Mouse (Mus musculus) lung, embryonic 15.5 days (tissue): Measurements from ENCODE around the gene Gskip. TPM values are rescaled to one million over a fixed set of nuclear protein-coding genes. Genes with fewer than 3 reads are reported as not detected.

Source experiments
- ATAC-seq: fragments of 200-750 bp; cut with Nextera tagmentation; 2 replicates; pipeline ENCODE4 v1.8.0; 2017; ENCODE audit warnings: moderate number of reproducible peaks, borderline replicate concordance; ENCODE audit not compliant: low FRiP score, low TSS enrichment; ENCODE audit errors: extremely low read depth
- H3K27ac ChIP-seq: fragments of 300-500 bp; sonication (generic); 2 replicates; pipeline ENCODE4 v1.5.1; 2015; ENCODE audit warnings: moderate library complexity, mild to moderate bottlenecking, inconsistent platforms
- H3K27me3 ChIP-seq: fragments of 300-500 bp; sonication (generic); 2 replicates; pipeline ENCODE4 v1.6.1; 2015; ENCODE audit warnings: inconsistent platforms
- H3K36me3 ChIP-seq: fragments of 300-500 bp; sonication (generic); 2 replicates; pipeline ENCODE4 v1.6.1; 2015; ENCODE audit warnings: inconsistent platforms
- H3K4me1 ChIP-seq: fragments of 300-500 bp; sonication (generic); 2 replicates; pipeline ENCODE4 v1.6.1; 2015; ENCODE audit warnings: inconsistent platforms
- H3K4me2 ChIP-seq: fragments of 300-500 bp; sonication (generic); 2 replicates; pipeline ENCODE4 v1.6.1; 2015; ENCODE audit warnings: inconsistent platforms, mild to moderate bottlenecking, moderate library complexity
- H3K4me3 ChIP-seq: fragments of 300-500 bp; sonication (generic); 2 replicates; pipeline ENCODE4 v1.5.1; 2015; ENCODE audit warnings: mild to moderate bottlenecking, inconsistent platforms
- H3K9ac ChIP-seq: fragments of 300-500 bp; sonication (generic); 2 replicates; pipeline ENCODE4 v1.6.1; 2015; ENCODE audit warnings: inconsistent platforms
- H3K9me3 ChIP-seq: fragments of 300-500 bp; sonication (generic); 2 replicates; pipeline ENCODE4 v1.6.1; 2016; ENCODE audit warnings: inconsistent platforms
- WGBS: fragments of 180-500 bp; shearing (Covaris S2); methylation state at CpG from one replicate; pipeline ENCODE4 v1.1.7; 2015; 5-methylcytosine and 5-hydroxymethylcytosine counted together
- polyA plus RNA-seq: library from polyadenylated mRNA; unstranded; fragments of >200 nt; fragmentation: Nextera tagmentation; extraction: Ambion mirVana; gene quantifications from 2 replicates; pipeline ENCODE4 v1.2.1, GENCODE M21; 2015

Gene Gskip
- polyA plus RNA-seq, result 28.4 and 29.7 TPM in 2 replicates

DNA sequence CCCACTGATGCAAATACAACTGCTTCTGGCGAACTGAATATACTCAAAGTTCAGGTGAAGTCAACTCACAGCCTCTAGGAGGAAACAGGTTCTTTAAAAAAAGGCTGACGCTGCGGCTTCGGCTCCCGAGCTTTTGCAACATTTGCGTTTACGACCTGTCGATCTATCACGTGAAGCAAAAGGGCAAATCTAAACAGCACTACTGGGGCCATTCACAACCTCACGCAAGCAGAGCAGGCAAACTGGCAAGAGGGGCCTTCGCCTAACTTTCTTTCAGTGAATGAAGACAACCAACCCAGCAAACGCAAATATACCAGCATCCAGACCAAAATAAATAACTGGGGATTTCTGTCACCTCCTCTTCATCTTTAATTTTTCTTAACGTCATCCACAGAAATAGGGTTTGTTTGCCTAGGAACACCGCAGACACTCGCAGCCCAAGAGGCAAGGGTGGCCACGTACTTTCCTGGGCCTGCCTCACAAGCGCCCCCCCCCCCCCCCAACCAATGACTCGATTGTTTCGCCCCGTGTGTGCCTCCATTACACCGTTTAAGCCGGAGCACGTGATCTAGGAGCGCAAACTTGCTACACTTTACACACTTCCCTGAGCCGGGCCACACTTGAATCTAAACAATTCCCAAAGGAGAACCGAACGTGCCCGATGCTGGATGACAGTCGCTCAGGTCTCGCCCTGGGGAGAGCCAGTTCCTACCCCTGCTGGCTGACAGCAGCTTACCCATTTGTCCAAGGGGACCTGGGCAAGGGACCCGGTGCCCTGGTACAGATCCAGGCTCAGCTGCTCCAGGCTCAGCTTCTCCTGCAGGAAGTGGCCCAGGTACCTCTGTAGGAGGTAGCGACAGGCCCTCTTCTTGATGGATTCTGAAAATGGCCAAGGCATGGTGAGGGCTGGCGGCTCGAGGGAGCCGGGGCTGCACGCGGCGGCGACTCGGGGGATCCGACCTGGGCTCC lies at the start of gene Gskip:
Gene Gskip, plus strand, starts transcription at position 897 of the 969 bp plus-strand sequence.
- 2% methylated on average over 35 of the region's 41 CpGs for WGBS
- H3K4me2 ChIP-seq, result peak within 1 kb of the TSS; percentile 85
- peak within 1 kb of the TSS; percentile 95 for H3K4me3 ChIP-seq
- H3K27ac ChIP-seq, result peak within 1 kb of the TSS; percentile 78
- H3K4me1 ChIP-seq, result peaks cover 27% of the 10 kb centered on the region
- ATAC-seq, result peak; percentile 41
- H3K9ac ChIP-seq, result peak within 1 kb of the TSS; percentile 80
- H3K27me3 ChIP-seq, result no peaks in the 10 kb centered on the region
- no peaks in the 10 kb centered on the region for H3K9me3 ChIP-seq
- no peaks in the 10 kb centered on the region for H3K36me3 ChIP-seq

DNA sequence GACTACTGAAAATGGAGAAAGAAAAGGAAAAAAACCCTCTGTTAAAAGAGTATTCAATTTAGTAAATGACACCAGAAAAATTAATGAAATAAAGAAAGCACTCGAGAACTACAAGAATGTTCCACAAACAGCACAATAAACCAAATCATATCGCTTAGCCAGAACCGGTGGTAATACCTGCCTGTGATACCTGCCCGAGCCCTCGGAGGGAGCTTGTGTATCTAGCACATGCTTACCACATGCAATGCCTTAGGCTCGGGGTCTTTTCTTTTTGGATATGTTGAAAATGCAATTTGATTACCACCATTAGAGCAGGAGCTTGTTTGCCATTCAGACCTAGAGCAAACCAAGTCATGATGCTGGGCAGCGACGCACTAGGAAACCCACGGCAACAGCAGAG lies 48.1 kb upstream of the Gskip start:
- Histone ChIP-seq H3K4me3 (no peak overlapping the region), H3K9ac (no peak overlapping the region), H3K4me1 (no peaks in the 10 kb centered on the region), H3K4me2 (no peak overlapping the region), H3K36me3 (peaks cover 87% of the 10 kb centered on the region), H3K27me3 (no peaks in the 10 kb centered on the region), H3K9me3 (no peaks in the 10 kb centered on the region), H3K27ac (no peak overlapping the region)
- 93% methylated on average over 9 of the region's 9 CpGs for WGBS
- ATAC-seq, result no peak

DNA sequence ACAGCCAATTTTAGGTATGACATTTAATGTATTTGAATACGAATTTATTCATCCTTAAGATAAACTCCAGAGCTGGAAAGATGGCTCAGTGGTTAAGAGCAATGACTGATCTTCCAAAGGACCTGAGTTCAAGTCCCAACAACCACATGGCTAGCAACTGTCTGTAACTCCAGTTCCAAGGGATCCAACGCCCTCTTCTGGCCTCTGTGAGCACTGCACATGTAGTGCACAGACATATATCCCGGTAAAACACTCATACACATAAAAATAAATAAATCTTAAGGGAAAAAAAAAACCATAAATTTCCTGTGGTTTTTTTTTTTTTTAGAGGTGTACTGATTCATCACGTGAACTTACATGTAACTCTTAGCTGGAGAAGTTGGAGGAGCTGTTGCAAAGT lies 47.1 kb upstream of the Gskip start:
- ATAC-seq, result no peak
- no peak overlapping the region for H3K27ac ChIP-seq
- WGBS, result 72% methylated on average over 4 of the region's 4 CpGs

DNA sequence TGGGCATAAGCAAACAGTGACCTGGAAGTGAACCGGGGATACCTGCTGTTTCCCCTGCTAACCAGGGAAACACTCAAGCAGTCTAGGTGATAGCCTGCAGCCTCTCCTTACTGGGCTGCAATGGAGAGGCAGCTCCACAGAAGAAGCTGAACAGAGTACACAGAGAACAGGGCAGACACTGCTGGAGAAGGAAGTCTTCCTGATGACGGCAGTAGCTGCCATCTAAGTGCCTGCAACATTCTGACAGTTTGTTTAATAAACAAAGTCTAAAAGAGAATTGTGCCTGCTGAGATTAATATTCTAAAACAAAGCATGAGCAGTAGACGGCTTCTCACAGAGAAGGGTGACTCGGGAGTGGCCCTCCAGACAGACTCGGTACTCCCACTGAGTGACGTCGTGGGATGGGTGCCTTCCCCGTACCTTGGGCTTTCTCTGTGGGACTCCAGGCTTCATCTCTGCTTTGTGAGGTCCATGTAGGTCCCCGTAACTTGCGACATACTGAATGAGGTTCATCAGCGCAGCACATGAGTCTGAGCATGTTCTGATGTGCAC lies 41.8 kb upstream of the Gskip start:
- no peak for ATAC-seq

More for the DNA sequence above, 47.1 kb upstream of the Gskip start:
- Histone ChIP-seq H3K4me3 (no peak overlapping the region), H3K9me3 (no peaks in the 10 kb centered on the region), H3K4me1 (0 out of 2 replicates have a peak, but pooled peaks cover 2% of the 10 kb centered on the region), H3K9ac (no peak overlapping the region), H3K27me3 (no peaks in the 10 kb centered on the region), H3K4me2 (no peak overlapping the region), H3K36me3 (peaks cover 95% of the 10 kb centered on the region)

DNA sequence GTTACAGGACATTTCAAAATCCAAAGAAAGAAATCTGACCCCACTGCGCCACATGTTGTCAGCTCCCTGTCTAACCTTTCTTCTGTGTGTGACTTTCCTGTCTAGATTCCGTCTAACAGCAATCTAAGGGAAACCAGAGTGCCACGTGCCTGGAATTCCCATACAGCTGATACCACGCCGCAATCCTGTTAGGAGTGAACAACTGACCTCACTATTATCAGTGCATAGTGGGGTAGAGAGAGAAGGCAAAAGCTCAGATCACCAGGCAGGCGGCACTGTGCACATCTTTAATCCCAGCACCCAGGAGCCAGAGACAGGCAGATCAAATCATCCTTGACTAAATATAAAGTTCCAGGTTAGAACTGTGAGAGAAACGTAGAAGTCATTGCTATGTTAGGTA lies 28.8 kb upstream of the Gskip start:
- Histone ChIP-seq H3K4me1 (no peaks in the 10 kb centered on the region), H3K27me3 (no peaks in the 10 kb centered on the region), H3K36me3 (peaks cover 70% of the 10 kb centered on the region), H3K9me3 (no peaks in the 10 kb centered on the region), H3K27ac (no peak overlapping the region), H3K4me2 (no peak overlapping the region), H3K9ac (no peak overlapping the region), H3K4me3 (no peak overlapping the region)
- ATAC-seq, result no peak
- 81% methylated on average over 7 of the region's 7 CpGs for WGBS

More for the DNA sequence above, 41.8 kb upstream of the Gskip start:
- H3K36me3 ChIP-seq, result peaks cover 94% of the 10 kb centered on the region
- H3K4me3 ChIP-seq, result no peak overlapping the region
- no peak overlapping the region for H3K4me2 ChIP-seq
- 0 out of 2 replicates have a peak, but pooled peaks cover 3% of the 10 kb centered on the region for H3K4me1 ChIP-seq
- no peak overlapping the region for H3K9ac ChIP-seq
- H3K27me3 ChIP-seq, result no peaks in the 10 kb centered on the region
- WGBS, result 57% methylated on average over 11 of the region's 11 CpGs
- no peak overlapping the region for H3K27ac ChIP-seq
- no peaks in the 10 kb centered on the region for H3K9me3 ChIP-seq

DNA sequence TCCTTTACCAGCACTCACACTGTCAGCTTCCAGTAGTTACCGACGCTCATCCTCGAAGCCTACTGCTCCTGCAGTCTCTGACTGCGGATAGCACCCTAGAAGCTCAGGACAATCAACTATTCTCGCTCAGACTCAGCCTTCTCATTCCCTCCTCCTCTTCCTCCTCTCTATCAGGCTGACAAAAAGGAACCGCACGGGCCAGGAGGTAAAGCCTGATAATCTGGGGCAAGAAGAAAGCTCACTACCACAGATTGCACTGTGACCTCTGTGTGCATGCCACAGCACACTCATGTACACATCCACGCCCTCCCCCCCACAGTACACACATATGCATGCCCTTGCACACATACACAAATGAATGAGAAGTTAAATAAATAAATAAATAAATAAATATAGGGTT lies 8.4 kb upstream of the Gskip start:
- ATAC-seq, result no peak
- WGBS, result 85% methylated on average over 8 of the region's 8 CpGs
- Histone ChIP-seq H3K27me3 (no peaks in the 10 kb centered on the region), H3K4me2 (no peak overlapping the region), H3K4me1 (no peaks in the 10 kb centered on the region), H3K36me3 (peaks cover 24% of the 10 kb centered on the region), H3K9me3 (no peaks in the 10 kb centered on the region), H3K4me3 (no peak overlapping the region), H3K9ac (no peak overlapping the region), H3K27ac (no peak overlapping the region)

DNA sequence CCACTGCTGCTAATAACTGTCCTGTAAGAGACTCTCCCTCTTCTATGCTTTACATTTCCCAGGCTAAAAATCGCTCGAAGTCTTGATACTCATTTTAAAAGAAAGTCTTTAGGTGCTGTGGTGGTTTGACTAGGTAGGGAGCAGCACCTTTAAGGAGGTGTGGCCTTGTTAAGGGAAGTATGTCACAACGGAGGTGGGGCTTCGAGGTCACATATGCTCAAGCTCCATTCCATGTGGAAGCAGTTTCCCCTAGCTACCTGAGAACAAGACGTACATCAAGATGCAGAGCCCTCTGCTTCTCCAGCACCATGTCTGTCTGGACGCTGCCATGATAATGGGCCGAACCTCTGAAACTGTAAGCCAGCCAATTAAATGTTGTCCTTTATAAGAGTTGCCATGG lies 6.4 kb upstream of the Gskip start:
- peaks cover 5% of the 10 kb centered on the region for H3K4me1 ChIP-seq
- no peaks in the 10 kb centered on the region for H3K27me3 ChIP-seq
- H3K4me3 ChIP-seq, result no peak overlapping the region
- H3K9me3 ChIP-seq, result no peaks in the 10 kb centered on the region
- H3K4me2 ChIP-seq, result no peak overlapping the region
- WGBS, result 88% methylated on average over 7 of the region's 7 CpGs
- H3K9ac ChIP-seq, result no peak overlapping the region
- peaks cover 19% of the 10 kb centered on the region for H3K36me3 ChIP-seq
- ATAC-seq, result no peak
- H3K27ac ChIP-seq, result no peak overlapping the region

DNA sequence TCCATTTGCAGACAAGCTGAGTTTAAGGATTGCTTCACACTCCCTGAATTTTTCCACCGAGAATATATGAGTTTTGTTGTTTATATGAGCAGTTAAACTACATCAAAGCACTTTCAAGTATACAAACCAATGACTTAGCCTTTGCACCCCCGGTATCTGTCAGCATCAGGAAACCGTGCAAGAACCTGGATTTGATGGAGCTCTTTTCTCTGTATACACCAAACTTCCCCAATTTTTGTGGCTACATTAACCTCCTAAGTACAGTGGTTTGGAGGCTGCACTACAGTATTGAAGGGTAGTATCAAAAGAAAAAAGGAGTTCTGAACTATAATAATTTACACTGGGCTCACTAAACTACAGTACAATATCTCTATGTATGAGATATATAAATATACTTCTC lies 5.9 kb upstream of the Gskip start:
- Histone ChIP-seq H3K9ac (no peak overlapping the region), H3K9me3 (no peaks in the 10 kb centered on the region), H3K27ac (no peak overlapping the region), H3K4me1 (peaks cover 10% of the 10 kb centered on the region), H3K4me3 (no peak overlapping the region), H3K36me3 (peaks cover 13% of the 10 kb centered on the region), H3K27me3 (no peaks in the 10 kb centered on the region), H3K4me2 (no peak overlapping the region)
- 44% methylated on average over 3 of the region's 3 CpGs for WGBS
- ATAC-seq, result no peak

DNA sequence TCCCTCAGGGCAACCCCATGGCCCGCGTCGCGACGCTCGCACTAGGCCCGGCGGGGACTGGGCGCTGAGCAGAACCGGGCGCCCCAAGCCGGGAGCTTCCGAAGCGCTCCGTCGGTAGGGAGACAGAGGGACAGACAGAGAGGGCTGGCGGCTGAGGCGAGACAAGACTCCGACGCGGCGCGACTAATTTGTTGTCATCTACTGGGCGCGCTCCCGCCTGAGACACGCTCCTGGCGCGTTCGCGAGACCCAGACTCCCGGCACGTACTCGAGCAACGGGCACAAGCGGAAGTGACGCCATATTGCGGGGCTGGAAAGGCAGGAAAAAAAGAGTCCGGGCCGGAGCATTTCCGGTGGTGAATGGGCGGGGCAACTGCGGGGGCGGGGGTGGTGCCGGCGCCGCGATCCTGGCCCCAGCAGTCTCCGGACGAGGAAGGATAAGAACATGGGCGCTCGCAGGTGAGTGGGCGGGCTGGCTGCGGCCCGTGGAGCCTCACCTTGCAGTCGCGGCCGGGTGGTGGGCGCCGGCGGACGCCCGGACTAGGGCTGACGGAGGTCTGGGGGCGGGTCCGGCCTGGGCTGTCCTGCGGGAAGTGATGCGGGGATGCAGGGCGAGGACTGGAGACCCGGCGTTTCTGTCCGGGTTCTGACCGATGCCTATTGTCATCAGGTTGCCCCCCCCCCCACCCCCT lies 517 bp downstream of the Gskip start, which contains the start of gene Atg2b:
Gene Atg2b, minus strand, starts transcription at position 211 of the 691 bp plus-strand sequence.
- under 1% methylated on average over 72 of the region's 73 CpGs for WGBS

DNA sequence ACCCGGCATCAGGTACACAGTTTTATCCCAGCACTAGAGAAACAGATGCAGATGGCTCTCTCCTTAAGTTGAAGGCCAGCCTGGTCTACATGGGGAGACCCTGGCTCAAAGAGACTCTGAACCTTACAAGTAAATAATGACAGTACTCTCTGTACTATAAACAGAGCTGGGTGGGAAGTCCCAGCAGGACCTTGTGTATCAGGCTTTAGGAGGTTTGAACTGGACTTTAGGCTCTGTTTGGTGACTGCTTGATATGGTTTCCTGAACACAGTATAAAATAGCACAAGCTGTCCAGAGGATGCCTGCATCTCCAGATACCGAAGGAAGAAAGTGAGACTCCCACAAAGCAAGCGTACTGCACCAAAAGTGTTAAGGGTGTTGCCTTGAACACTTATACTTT lies 2.2 kb downstream of the Gskip start:
- no peak for ATAC-seq
- Histone ChIP-seq H3K36me3 (peaks cover 5% of the 10 kb centered on the region; the same call in 1 of the 2 replicates), H3K4me3 (no peak overlapping the region), H3K4me1 (peaks cover 27% of the 10 kb centered on the region), H3K9ac (no peak overlapping the region), H3K4me2 (peak overlapping the region; percentile 85; the same call in 1 of the 2 replicates), H3K9me3 (no peaks in the 10 kb centered on the region), H3K27me3 (no peaks in the 10 kb centered on the region), H3K27ac (no peak overlapping the region)
- WGBS, result 92% methylated on average over 3 of the region's 3 CpGs

More for the DNA sequence above, 517 bp downstream of the Gskip start, which contains the start of gene Atg2b:
- H3K27ac ChIP-seq, result peak within 1 kb of the TSS; percentile 78
- H3K4me1 ChIP-seq, result peaks cover 27% of the 10 kb centered on the region
- H3K36me3 ChIP-seq, result peaks cover 5% of the 10 kb centered on the region; the same call in 1 of the 2 replicates
- peak; percentile 92 for ATAC-seq
- peak within 1 kb of the TSS; percentile 95 for H3K4me3 ChIP-seq
- H3K9ac ChIP-seq, result peak within 1 kb of the TSS; percentile 80
- peak within 1 kb of the TSS; percentile 85 for H3K4me2 ChIP-seq
- no peaks in the 10 kb centered on the region for H3K9me3 ChIP-seq
- no peaks in the 10 kb centered on the region for H3K27me3 ChIP-seq

DNA sequence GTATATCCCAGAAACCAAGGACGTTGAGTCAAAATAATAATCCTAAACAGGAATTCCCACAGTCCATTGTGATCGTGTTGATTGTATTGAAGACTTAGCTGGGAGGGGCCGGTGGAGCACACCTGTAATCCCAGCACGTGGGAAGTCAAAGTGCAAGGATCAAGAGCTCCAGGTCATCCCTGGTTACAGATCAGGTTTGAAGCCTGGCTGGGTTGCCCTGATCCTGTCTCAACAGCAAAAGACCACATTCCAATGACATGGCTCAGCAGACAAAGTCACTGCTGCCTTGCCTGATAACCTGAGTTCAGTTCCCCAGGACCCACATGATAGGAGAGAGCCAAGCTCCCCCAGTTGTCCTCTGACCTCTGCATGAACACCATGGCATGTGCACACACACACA lies 2.8 kb downstream of the Gskip start:
- ATAC-seq, result no peak
- WGBS, result 81% methylated on average over 4 of the region's 4 CpGs

More for the DNA sequence above, 2.8 kb downstream of the Gskip start:
- Histone ChIP-seq H3K36me3 (peaks cover 5% of the 10 kb centered on the region; the same call in 1 of the 2 replicates), H3K4me1 (peaks cover 27% of the 10 kb centered on the region), H3K9ac (no peak overlapping the region), H3K27me3 (no peaks in the 10 kb centered on the region), H3K4me3 (no peak overlapping the region), H3K9me3 (no peaks in the 10 kb centered on the region), H3K27ac (no peak overlapping the region), H3K4me2 (no peak overlapping the region)
